Mouse (Mus musculus): ENCODE results near the gene Lect2.

The Lect2 gene

DNA sequence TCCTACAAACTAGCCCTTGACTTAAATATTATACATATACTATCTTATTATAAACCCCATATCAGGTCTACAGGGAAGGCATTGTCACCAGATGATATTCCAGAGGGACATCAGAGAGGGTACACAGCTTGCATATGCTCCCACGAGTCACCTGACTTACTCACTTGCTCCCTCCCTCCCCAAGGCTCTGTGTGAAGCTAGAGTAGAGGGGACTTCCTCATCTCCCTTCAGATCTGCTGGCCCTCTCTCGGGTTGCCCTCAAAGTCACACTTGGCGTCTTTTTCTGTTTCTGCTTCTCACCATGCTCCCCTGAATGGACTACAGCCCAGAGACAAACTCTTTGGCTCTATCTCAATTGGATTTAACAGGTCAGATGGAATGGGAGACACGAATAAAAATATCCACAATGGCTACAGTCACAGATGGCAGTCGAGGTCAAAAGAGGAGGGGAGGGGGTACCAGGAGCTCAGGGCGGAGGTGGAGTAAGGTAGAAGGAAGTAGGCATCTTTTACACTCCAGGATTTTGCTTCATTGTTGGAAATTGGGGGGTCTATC is 46.4 kb downstream of the Lect2 start:
- DNase-seq (ENCODE audit: low spot score in 2 of 2): no peak

DNA sequence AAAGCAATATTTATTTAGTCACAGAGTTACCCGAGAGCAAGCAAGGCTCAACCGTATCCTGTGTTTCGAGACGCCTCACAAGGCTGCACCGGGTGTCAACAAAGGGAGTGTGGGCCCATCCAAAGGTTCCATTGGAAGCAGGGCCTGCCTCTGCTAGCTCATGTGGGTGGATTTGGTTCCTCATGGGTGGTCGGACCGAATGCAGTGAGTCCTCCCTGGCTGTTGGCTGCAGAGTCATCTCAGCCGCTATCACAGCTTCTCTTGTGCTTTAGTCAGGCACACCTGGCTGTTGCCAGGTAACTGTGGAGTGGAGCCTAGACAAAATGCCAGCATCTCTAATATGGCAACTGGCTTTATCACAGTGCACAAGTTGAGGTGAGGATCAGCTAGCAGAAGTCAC is 47.7 kb downstream of the Lect2 start:
- DNase-seq (ENCODE audit: low spot score in 2 of 2): no peak

DNA sequence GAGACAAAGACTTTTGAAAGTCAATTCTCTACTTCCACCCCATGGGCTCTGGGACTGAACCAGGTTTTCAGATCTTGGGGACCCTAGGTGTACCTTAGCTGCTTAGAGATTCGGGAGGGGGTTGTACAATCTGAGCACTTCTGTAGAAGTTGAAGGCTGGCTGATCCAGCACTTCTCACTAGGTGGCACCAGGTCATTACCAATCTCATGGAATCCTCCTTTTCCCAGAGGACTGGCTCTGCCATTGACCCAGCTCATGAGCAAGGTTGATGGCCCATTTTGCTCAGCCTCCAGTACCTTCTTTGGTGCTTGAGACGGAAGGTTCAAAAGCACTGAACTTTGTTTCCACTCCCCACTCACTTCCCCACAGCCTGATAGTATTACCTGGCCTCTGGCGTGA is 48.2 kb downstream of the Lect2 start:
- no peak for DNase-seq (ENCODE audit: low spot score in 2 of 2)

DNA sequence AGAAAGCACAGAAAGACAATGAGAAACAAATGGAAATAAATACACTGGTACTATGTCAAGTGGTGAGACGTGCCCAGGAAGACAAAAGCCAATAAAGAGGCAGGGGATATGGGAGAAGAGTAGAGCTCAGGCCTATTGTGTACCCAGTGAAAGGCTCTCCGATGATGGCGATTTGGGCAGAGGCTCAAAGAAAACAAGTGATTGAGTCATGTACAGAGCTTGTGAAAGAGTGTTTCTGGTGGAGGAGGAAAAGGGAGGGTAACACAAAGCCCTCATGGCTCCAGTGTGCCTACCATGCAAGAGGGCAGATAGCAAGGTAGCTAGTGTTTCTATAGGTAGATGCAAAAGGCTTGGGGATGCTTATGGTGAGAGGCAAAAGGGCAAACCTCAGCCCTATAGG is 53.9 kb downstream of the Lect2 start:
- DNase-seq (ENCODE audit: low spot score in 2 of 2): no peak
